30 mouse cellular contexts compared by ENCODE assay signal in genomic region chr10:86171246-86171645, GRCm38 (mm10).
DNase-seq lines count a peak whose midpoint lies in the region; ATAC-seq and TF ChIP-seq lines count a peak whose summit lies in the region.
"Had no signal": no experiment of that assay in that cellular context is flagged by ENCODE, and none has a peak within 500 bp of the region (broad histone marks: within the 10 kb centered on the region; RNA-seq: fewer than 3 reads in every experiment).

No protein-coding gene starts in this region.

- no peak overlapping the region for H3K9ac ChIP-seq in lung, postnatal 0 days (replicated peaks; ENCODE audit: low read depth)
- H3K9ac ChIP-seq: embryonic facial prominence, embryonic 15.5 days; forebrain, embryonic 13.5 days; hindbrain, embryonic 14.5 days; limb, embryonic 12.5 days; liver, embryonic 15.5 days; lung, embryonic 14.5 days; midbrain, embryonic 13.5 days; neural tube, embryonic 15.5 days had no signal

- no peak for TF ChIP-seq EP300 in lung, postnatal 0 days (IDR thresholded peaks at IDR 0.05)

- no peak for TF ChIP-seq POLR2A in embryonic fibroblast, embryonic 13.5 days (IDR thresholded peaks at IDR 0.05; ENCODE audit: low read depth, low read length)

- H3K27me3 ChIP-seq in lung, postnatal 0 days (replicated peaks; ENCODE audit: insufficient read depth, low read length): no peaks in the 10 kb centered on the region
- H3K27me3 ChIP-seq: embryonic facial prominence, embryonic 15.5 days; forebrain, embryonic 13.5 days; limb, embryonic 12.5 days; liver, embryonic 15.5 days; midbrain, embryonic 13.5 days; neural tube, embryonic 15.5 days had no signal

- H3K27ac ChIP-seq in lung, postnatal 0 days (ENCODE audit: low read length): no peak overlapping the region
- H3K27ac ChIP-seq in embryonic fibroblast, embryonic 13.5 days (ENCODE audit: insufficient read depth, low read length): peak overlapping the region; percentile 73
- H3K27ac ChIP-seq: embryonic facial prominence, embryonic 10.5 days; embryonic facial prominence, embryonic 15.5 days; forebrain, embryonic 13.5 days; hindbrain, embryonic 14.5 days; limb, embryonic 12.5 days; liver, embryonic 15.5 days; midbrain, embryonic 13.5 days; neural tube, embryonic 15.5 days had no signal

- DNase-seq in lung, postnatal 0 days (ENCODE audit: low spot score): peak; percentile 40
- DNase-seq in lung, postnatal 36 days: no peak
- peak; percentile 39 for DNase-seq in MN1 (ENCODE audit: low spot score)
- DNase-seq in adrenal gland, postnatal 10 days: peak; percentile 26
- no peak for DNase-seq in heart, adult 9 months (ENCODE audit: low spot score in 2 of 2)
- no peak for DNase-seq in ovary, adult 18-20 months (ENCODE audit: low spot score)
- DNase-seq in heart, postnatal 10 days: no peak
- DNase-seq: cerebellum, adult 8-10 months; cerebellum, postnatal 25 days; gastrocnemius, postnatal 25 days; heart, adult 11 months; heart, postnatal 4 days; kidney, adult 11 months; kidney, postnatal 25 days; lung, embryonic 14.5 days; right cerebral cortex, adult 18-20 months; right cerebral cortex, postnatal 4 days; thymus, adult 2 months; thymus, postnatal 36 days had no signal

- H3K9me3 ChIP-seq in lung, postnatal 0 days (ENCODE audit: low read length): no peaks in the 10 kb centered on the region
- H3K9me3 ChIP-seq: embryonic facial prominence, embryonic 10.5 days; embryonic facial prominence, embryonic 15.5 days; forebrain, embryonic 13.5 days; G1E; limb, embryonic 12.5 days; liver, embryonic 15.5 days; midbrain, embryonic 13.5 days; neural tube, embryonic 15.5 days had no signal

- H3K4me3 ChIP-seq in lung, postnatal 0 days (ENCODE audit: low read depth, low read length): no peak overlapping the region
- no peak overlapping the region for H3K4me3 ChIP-seq in embryonic fibroblast, embryonic 13.5 days (ENCODE audit: insufficient read depth, low read length)
- H3K4me3 ChIP-seq: embryonic facial prominence, embryonic 10.5 days; embryonic facial prominence, embryonic 15.5 days; forebrain, embryonic 13.5 days; limb, embryonic 12.5 days; liver, embryonic 15.5 days; midbrain, embryonic 13.5 days; neural tube, embryonic 15.5 days had no signal

- 96% methylated on average over 1 of the region's 1 CpGs for WGBS in lung, postnatal 0 days

- H3K4me2 ChIP-seq in lung, postnatal 0 days (replicated peaks; ENCODE audit: low read depth, low read length): no peak overlapping the region
- H3K4me2 ChIP-seq: embryonic facial prominence, embryonic 15.5 days; forebrain, embryonic 13.5 days; heart, embryonic 11.5 days; hindbrain, embryonic 14.5 days; limb, embryonic 12.5 days; liver, embryonic 15.5 days; lung, embryonic 14.5 days; midbrain, embryonic 13.5 days; neural tube, embryonic 15.5 days had no signal

- intact Hi-C loops in heart, postnatal 10 days (cut with DNase I): no loop called here

- peak; percentile 43; the same call in 1 of the 2 replicates for ATAC-seq in lung, postnatal 0 days
- ATAC-seq: forebrain, embryonic 13.5 days; midbrain, embryonic 13.5 days had no signal

- H3K4me1 ChIP-seq in lung, postnatal 0 days (ENCODE audit: insufficient read depth, low read depth, low read length): no peaks in the 10 kb centered on the region
- peaks cover 9% of the 10 kb centered on the region for H3K4me1 ChIP-seq in embryonic fibroblast, embryonic 13.5 days (ENCODE audit: control insufficient read depth, insufficient read depth, low read length)
- H3K4me1 ChIP-seq: liver, embryonic 15.5 days had no signal

- H3K36me3 ChIP-seq in lung, postnatal 0 days (ENCODE audit: insufficient read depth, low read length): no peaks in the 10 kb centered on the region
- H3K36me3 ChIP-seq: embryonic facial prominence, embryonic 10.5 days; embryonic facial prominence, embryonic 15.5 days; G1E; limb, embryonic 12.5 days; liver, embryonic 15.5 days; midbrain, embryonic 13.5 days; neural tube, embryonic 15.5 days had no signal

- TF ChIP-seq CTCF in lung, postnatal 0 days (IDR thresholded peaks at IDR 0.05): no peak
- TF ChIP-seq CTCF in embryonic fibroblast, embryonic 13.5 days (IDR thresholded peaks at IDR 0.05; ENCODE audit: borderline replicate concordance, insufficient read depth, low read length): no peak

Comparison
In these comparisons a context has a peak if more than half of its experiments do, and no peak if none do; other contexts are left out.
1. DNase-seq: peak in lung, postnatal 0 days (single experiment), MN1 (single experiment) and adrenal gland, postnatal 10 days (single experiment); none in lung, postnatal 36 days (single experiment), heart, adult 9 months (0 of 2), ovary, adult 18-20 months (single experiment) and heart, postnatal 10 days (0 of 2).